25 mouse cellular contexts compared by ENCODE assay signal in genomic region chr15:82777856-82778255, GRCm38 (mm10). TPM values are rescaled to one million over a fixed set of nuclear protein-coding genes. Genes with fewer than 3 reads are reported as not detected.
"Had no signal": no experiment of that assay in that cellular context is flagged by ENCODE, and none has a peak within 500 bp of the region (broad histone marks: within the 10 kb centered on the region; RNA-seq: fewer than 3 reads in every experiment).

No protein-coding gene starts in this region.

RNA-seq across cellular contexts. Expression of gene Cyp2d40, which starts 13.9 kb away (rescaled TPM):
- polyA plus RNA-seq: limb, embryonic 10.5 days; limb, embryonic 11.5 days; limb, embryonic 12.5 days; limb, embryonic 13.5 days; limb, embryonic 15.5 days; liver, embryonic 11.5 days; liver, embryonic 12.5 days; liver, embryonic 13.5 days; lung, adult 2 months; lung, embryonic 14.5 days; lung, embryonic 15.5 days; lung, embryonic 16.5 days; lung, postnatal 0 days; macrophage; midbrain, embryonic 10.5 days; midbrain, embryonic 11.5 days; midbrain, embryonic 12.5 days; midbrain, embryonic 13.5 days; midbrain, embryonic 14.5 days; midbrain, embryonic 15.5 days; midbrain, embryonic 16.5 days; midbrain, postnatal 0 days; myocyte; neural tube, embryonic 11.5 days; neural tube, embryonic 12.5 days had no signal

RNA-seq across cellular contexts. Expression of gene Cyp2d26, which starts 16.2 kb away (rescaled TPM):
- polyA plus RNA-seq: limb, embryonic 10.5 days; limb, embryonic 12.5 days; limb, embryonic 13.5 days; lung, embryonic 14.5 days; lung, postnatal 0 days; macrophage; midbrain, embryonic 10.5 days; midbrain, embryonic 11.5 days; midbrain, embryonic 12.5 days; midbrain, embryonic 13.5 days; midbrain, embryonic 15.5 days; midbrain, postnatal 0 days; myocyte; neural tube, embryonic 11.5 days; neural tube, embryonic 12.5 days had no signal
